Mouse (Mus musculus) forebrain, postnatal 0 days (tissue): ENCODE results near the gene Plxnd1. TPM values are rescaled to one million over a fixed set of nuclear protein-coding genes. Genes with fewer than 3 reads are reported as not detected.

ENCODE experiments used
- ATAC-seq: fragments of 200-750 bp; cut with Nextera tagmentation; 2 replicates; pipeline ENCODE4 v1.8.0; 2017; ENCODE audit warnings: mild to moderate bottlenecking, moderate library complexity
- DNase-seq: peaks from one replicate; pipeline ENCODE4 v3.0.0-alpha.2; 2015
- H3K27ac ChIP-seq: fragments of 300-500 bp; sonication (generic); 2 replicates; pipeline ENCODE4 v1.5.1; 2014; ENCODE audit warnings: low read depth, mild to moderate bottlenecking, antibody characterized with exemption, low read length, moderate library complexity, mixed read lengths
- H3K27me3 ChIP-seq: fragments of 300-500 bp; sonication (generic); 2 replicates; pipeline ENCODE4 v1.6.1; 2014; ENCODE audit warnings: mild to moderate bottlenecking, low read length, mixed read lengths; ENCODE audit not compliant: insufficient read depth
- H3K36me3 ChIP-seq: fragments of 300-500 bp; sonication (generic); 2 replicates; pipeline ENCODE4 v1.6.1; 2014; ENCODE audit warnings: mild to moderate bottlenecking, moderate library complexity; ENCODE audit not compliant: insufficient read depth
- H3K4me1 ChIP-seq: fragments of 300-500 bp; sonication (generic); 2 replicates; pipeline ENCODE4 v1.6.1; 2014; ENCODE audit warnings: antibody characterized with exemption; ENCODE audit not compliant: insufficient read depth
- H3K4me2 ChIP-seq: fragments of 300-500 bp; sonication (generic); 2 replicates; pipeline ENCODE4 v1.6.1; 2014; ENCODE audit warnings: low read depth, mild to moderate bottlenecking, moderate library complexity
- H3K4me3 ChIP-seq: fragments of 300-500 bp; sonication (generic); 2 replicates; pipeline ENCODE4 v1.5.1; 2014; ENCODE audit warnings: low read depth, low read length, mixed read lengths
- H3K9ac ChIP-seq: fragments of 300-500 bp; sonication (generic); 2 replicates; pipeline ENCODE4 v1.6.1; 2014; ENCODE audit warnings: mild to moderate bottlenecking
- H3K9me3 ChIP-seq: fragments of 300-500 bp; sonication (generic); 2 replicates; pipeline ENCODE4 v1.6.1; 2016; ENCODE audit warnings: low read length
- CTCF ChIP-seq: sonication (generic); IDR thresholded peaks from 2 replicates; pipeline ENCODE4 v1.5.1; 2016; ENCODE audit warnings: antibody characterized with exemption, control low read depth, low read depth
- WGBS: fragments of 180-500 bp; shearing (Covaris S2); extraction: QIAGEN DNeasy Blood & Tissue Kit; methylation state at CpG from one replicate; pipeline ENCODE4 v1.1.7; 2014; 5-methylcytosine and 5-hydroxymethylcytosine counted together
- polyA plus RNA-seq: library from polyadenylated mRNA; unstranded; fragments of >200 nt; fragmentation: Nextera tagmentation; extraction: Ambion mirVana; gene quantifications from 2 replicates; pipeline ENCODE4 v1.2.1, GENCODE M21; 2015
- total RNA-seq: library from RNA; depleted of rRNA; stranded (reverse); fragments of >200 nt; gene quantifications from 2 replicates; pipeline ENCODE4 v1.2.3, GENCODE M21; 2014

Gene Plxnd1
- total and polyA plus RNA-seq, 2 experiments from 2014 or later = 17.6 to 44.1 TPM

DNA sequence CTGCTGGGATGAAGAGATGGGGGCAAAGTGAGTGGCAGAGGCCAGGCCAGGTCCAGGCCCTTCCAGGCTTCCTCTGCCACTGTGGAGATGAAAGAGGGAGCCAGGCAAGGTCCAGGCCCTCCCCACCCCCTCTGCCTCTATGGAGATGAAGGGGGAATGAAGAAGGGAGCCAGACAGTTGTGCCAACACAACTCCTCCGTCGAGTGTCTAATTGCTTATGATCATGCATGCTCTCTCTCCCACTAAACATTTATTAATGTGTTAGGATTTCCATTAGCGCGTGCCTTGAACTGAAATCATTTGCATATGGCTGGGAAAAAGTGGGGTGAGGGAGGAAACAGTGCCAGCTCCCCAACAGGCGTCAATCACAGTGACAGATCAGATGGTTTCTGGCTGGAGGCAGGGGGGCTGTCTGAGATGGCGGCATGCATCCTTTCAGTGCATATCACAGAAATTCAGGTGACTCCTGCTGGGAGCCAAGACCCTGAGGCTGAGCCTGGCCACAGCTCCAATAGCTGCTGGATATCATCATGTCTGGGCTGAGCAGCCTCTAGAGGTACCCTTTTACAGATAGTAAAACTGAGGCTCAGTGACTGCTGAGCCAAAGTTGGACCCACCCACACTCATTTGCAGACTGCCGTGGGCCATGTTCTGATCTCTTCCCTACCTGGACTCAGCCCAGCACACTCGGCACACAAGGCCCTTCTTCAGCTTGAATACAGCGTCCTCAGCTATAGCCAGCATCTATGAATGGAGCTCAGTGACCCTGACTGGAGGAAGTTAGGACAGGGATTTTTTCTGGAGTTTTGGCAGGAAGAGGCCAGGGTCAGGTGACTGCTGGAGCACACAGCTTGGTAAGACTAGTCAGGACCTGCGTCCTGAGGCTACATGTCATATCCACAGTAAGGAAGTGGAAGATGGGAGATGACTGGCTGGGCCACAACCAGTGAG is 67.2 kb downstream of the Plxnd1 start:
- H3K36me3 ChIP-seq = no peaks in the 10 kb centered on the region
- DNase-seq = peak; percentile 65

DNA sequence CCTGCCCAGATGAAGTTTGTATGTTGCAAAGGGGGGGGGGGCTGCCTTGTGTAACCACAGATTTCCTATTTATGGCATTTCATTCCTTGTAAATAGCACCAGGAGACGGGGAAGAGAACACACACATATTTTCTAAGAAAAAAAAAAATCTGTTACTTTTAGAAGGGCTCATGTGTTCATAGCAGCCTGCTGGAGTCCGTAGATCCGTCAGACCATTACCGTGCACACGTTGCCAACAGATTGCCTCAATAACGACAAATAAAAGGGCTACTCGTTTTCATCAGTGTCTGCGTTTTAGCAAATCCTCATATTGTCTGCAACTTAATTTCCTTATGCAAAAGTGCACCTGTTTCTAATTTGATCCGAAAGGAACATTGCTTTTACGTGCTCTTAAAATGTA is 68.4 kb downstream of the Plxnd1 start:
- WGBS = 20% methylated on average over 10 of the region's 10 CpGs
- no peak overlapping the region for H3K4me2 ChIP-seq

More for the DNA sequence above, 67.2 kb downstream of the Plxnd1 start:
- peaks cover 23% of the 10 kb centered on the region for H3K4me1 ChIP-seq
- H3K4me3 ChIP-seq = no peak overlapping the region
- H3K9ac ChIP-seq = no peak overlapping the region
- 28% methylated on average over 10 of the region's 10 CpGs for WGBS
- peak; percentile 68 for ATAC-seq
- TF ChIP-seq CTCF = no peak
- H3K27ac ChIP-seq = peak overlapping the region; percentile 51; the same call in 1 of the 2 replicates
- H3K27me3 ChIP-seq = no peaks in the 10 kb centered on the region
- H3K4me2 ChIP-seq = no peak overlapping the region
- H3K9me3 ChIP-seq = no peaks in the 10 kb centered on the region

DNA sequence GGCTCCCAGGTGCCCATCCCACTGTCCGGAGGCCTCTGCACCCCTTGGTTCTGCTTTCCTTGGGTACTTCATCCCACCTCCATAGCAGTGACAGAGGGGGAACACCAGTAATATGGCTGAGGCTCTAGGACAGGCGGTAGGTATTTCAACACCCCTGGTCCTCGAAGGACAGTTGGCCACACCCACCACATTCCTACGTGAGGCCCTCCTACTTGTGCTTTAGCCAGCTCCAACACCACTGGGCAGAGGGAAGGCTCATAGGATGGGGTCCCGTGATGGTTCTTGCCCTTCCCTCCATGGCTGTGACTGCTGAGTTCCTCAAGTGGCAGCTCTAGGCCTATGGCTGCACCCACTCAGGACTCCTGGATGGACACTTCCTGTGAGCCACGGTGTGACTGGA is 70.0 kb downstream of the Plxnd1 start:
- ATAC-seq (no peak), DNase-seq (no peak)
- Histone ChIP-seq H3K9ac (no peak overlapping the region), H3K4me2 (no peak overlapping the region), H3K4me3 (no peak overlapping the region), H3K27ac (no peak overlapping the region), H3K27me3 (no peaks in the 10 kb centered on the region), H3K9me3 (no peaks in the 10 kb centered on the region), H3K36me3 (no peaks in the 10 kb centered on the region), H3K4me1 (peaks cover 23% of the 10 kb centered on the region)
- 60% methylated on average over 6 of the region's 6 CpGs for WGBS
- TF ChIP-seq CTCF = no peak

More for the DNA sequence above, 68.4 kb downstream of the Plxnd1 start:
- peak; percentile 8; the same call in 1 of the 2 replicates for ATAC-seq
- no peak overlapping the region for H3K9ac ChIP-seq
- no peak overlapping the region for H3K4me3 ChIP-seq
- H3K27ac ChIP-seq = peak overlapping the region; percentile 51; the same call in 1 of the 2 replicates
- DNase-seq = peak; percentile 57
- no peaks in the 10 kb centered on the region for H3K36me3 ChIP-seq
- TF ChIP-seq CTCF = no peak
- H3K4me1 ChIP-seq = peaks cover 23% of the 10 kb centered on the region
- no peaks in the 10 kb centered on the region for H3K9me3 ChIP-seq
- no peaks in the 10 kb centered on the region for H3K27me3 ChIP-seq

DNA sequence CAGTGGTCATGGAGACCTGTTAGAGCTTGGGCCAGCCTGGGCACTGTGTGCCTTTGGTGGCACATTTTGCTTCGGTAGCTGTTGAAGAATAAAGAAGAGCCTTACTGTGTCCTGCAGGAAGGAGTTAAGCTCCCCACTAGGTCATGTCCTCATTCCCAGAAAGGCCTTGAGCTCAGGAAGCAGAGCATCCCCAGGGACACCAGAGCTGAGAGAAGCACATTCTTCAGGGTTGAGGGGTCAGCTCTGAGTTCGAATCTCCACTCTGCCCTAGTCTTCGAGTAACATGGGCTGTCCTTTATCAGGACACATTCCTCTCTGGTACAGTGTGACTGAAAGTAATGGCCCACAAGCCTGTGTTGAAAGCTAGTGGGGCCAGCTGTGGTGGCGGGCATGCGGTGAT is 74.9 kb downstream of the Plxnd1 start:
- peaks cover 15% of the 10 kb centered on the region for H3K4me1 ChIP-seq
- no peaks in the 10 kb centered on the region for H3K9me3 ChIP-seq
- no peak overlapping the region for H3K9ac ChIP-seq
- H3K27me3 ChIP-seq = no peaks in the 10 kb centered on the region
- WGBS = 90% methylated on average over 5 of the region's 5 CpGs
- H3K36me3 ChIP-seq = peaks cover 3% of the 10 kb centered on the region; the same call in 1 of the 2 replicates
- DNase-seq = no peak
- ATAC-seq = no peak
- TF ChIP-seq CTCF = no peak
- H3K4me2 ChIP-seq = no peak overlapping the region
- no peak overlapping the region for H3K4me3 ChIP-seq
- no peak overlapping the region for H3K27ac ChIP-seq

DNA sequence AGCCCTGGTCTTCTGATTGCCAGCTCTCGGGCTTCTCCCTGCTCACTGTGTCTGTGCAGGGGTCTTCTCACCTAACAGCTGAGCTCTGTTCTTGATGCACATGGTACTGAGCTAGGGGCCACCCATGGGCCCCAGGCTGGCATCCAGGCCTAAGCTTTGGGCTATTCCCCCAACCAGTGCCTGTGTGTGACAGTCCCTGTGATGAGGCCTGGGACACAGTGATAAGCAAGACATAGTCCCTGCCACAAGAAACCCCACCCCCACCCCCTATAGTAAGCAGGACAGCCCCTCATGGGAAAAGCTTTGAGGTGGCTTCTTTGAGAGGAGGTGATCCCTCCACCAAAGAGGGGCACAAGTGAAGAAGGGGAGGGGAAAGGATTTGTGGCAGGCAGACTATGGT is 76.2 kb downstream of the Plxnd1 start:
- Histone ChIP-seq H3K9ac (no peak overlapping the region), H3K36me3 (peaks cover 3% of the 10 kb centered on the region; the same call in 1 of the 2 replicates), H3K27ac (no peak overlapping the region), H3K9me3 (no peaks in the 10 kb centered on the region), H3K4me3 (no peak overlapping the region), H3K27me3 (no peaks in the 10 kb centered on the region), H3K4me1 (peaks cover 26% of the 10 kb centered on the region), H3K4me2 (no peak overlapping the region)
- TF ChIP-seq CTCF = no peak
- WGBS = 89% methylated on average over 1 of the region's 1 CpGs
- DNase-seq (no peak), ATAC-seq (no peak)

DNA sequence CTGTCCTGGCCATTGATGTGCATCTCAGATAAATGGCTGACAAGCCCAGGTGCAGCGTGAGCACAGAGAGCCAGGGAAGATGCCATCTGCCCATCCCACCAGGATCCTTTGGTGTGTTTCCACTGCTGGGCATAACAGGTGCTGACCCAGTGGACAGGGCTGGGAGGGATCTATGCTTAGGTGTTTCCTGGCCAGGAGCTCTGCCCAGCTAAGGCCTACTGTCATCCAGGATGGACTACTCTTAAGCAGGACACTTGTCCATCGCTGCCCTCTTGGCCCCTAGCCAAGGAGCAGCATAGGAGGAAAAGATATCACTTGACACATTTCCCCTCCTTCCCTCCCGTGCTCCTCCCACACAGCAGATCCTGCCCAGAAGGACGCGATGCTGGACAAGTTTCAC is 78.2 kb downstream of the Plxnd1 start:
- Histone ChIP-seq H3K4me2 (no peak overlapping the region), H3K4me1 (peaks cover 30% of the 10 kb centered on the region), H3K36me3 (peaks cover 3% of the 10 kb centered on the region; the same call in 1 of the 2 replicates), H3K9me3 (no peaks in the 10 kb centered on the region), H3K27me3 (no peaks in the 10 kb centered on the region), H3K9ac (no peak overlapping the region), H3K4me3 (no peak overlapping the region), H3K27ac (no peak overlapping the region)
- TF ChIP-seq CTCF = no peak
- DNase-seq (no peak), ATAC-seq (no peak)
- 90% methylated on average over 5 of the region's 5 CpGs for WGBS
